Comparison of ENCODE assay signal across 10 mouse cellular contexts in the genomic region with DNA sequence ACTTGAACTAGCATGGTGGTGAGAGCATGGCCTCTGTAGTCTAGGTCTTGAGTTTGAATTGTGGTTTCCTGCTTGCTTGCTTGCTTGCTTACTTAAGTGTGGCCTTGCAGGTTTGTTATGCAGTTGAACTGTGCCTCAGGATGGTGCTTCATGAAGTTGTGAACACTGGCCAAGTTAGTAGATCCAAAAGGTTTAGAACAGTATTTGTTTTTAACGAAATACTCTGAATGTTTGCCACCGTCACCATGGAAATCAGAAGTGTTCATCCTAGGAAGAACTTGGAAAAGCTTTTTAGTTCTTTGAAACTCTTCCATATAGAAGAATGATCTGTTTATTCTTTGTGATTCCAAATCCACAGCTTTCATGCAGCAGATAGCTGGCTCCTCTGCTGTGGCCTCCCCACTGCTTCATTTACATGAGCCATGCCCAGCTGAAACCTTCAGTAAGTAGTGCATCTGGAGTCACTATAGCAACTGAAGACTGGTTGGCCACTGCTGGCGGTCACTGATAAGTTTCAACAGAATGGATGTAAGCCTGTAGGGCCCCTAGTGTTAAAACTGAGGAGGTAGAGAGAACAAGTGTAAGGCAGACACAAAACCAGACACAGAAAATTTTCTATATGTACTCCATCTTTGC. TPM values are rescaled to one million over a fixed set of nuclear protein-coding genes. Genes with fewer than 3 reads are reported as not detected.
DNase-seq lines count a peak whose midpoint lies in the region; ATAC-seq lines count a peak whose summit lies in the region.
"Had no signal": no experiment of that assay in that cellular context is flagged by ENCODE, and none has a peak within 500 bp of the region (broad histone marks: within the 10 kb centered on the region; RNA-seq: fewer than 3 reads in every experiment).

No protein-coding gene starts in this region.

- peak overlapping the region; percentile 36; the same call in 1 of the 2 replicates for H3K9ac ChIP-seq in liver, embryonic 12.5 days
- no peak overlapping the region for H3K9ac ChIP-seq in stomach, embryonic 15.5 days
- H3K9ac ChIP-seq: embryonic facial prominence, embryonic 15.5 days; limb, embryonic 13.5 days had no signal

- peak; percentile 14 for DNase-seq in adrenal gland, postnatal 10 days
- DNase-seq in adrenal gland, postnatal 25 days = no peak
- peak; percentile 8 to 20 for DNase-seq in layer of hippocampus, postnatal 10 days (ENCODE audit: low spot score in 2 of 2)
- no peak for DNase-seq in layer of hippocampus, postnatal 25 days (ENCODE audit: extremely low spot score in 1 of 2, low spot score in 1 of 2)
- DNase-seq in cerebellum, postnatal 10 days = no peak
- DNase-seq in frontal cortex, postnatal 25 days (ENCODE audit: low spot score in 2 of 2) = no peak

- peak overlapping the region; percentile 38 for H3K4me2 ChIP-seq in liver, embryonic 12.5 days
- no peak overlapping the region for H3K4me2 ChIP-seq in stomach, embryonic 15.5 days
- H3K4me2 ChIP-seq: embryonic facial prominence, embryonic 15.5 days; limb, embryonic 13.5 days had no signal

- H3K4me1 ChIP-seq in liver, embryonic 12.5 days = peaks cover 22% of the 10 kb centered on the region
- H3K4me1 ChIP-seq in stomach, embryonic 15.5 days = no peaks in the 10 kb centered on the region
- H3K4me1 ChIP-seq: embryonic facial prominence, embryonic 15.5 days; limb, embryonic 13.5 days had no signal

- H3K9me3 ChIP-seq in liver, embryonic 12.5 days (replicated peaks) = no peaks in the 10 kb centered on the region
- H3K9me3 ChIP-seq in stomach, embryonic 15.5 days = no peaks in the 10 kb centered on the region
- H3K9me3 ChIP-seq: embryonic facial prominence, embryonic 15.5 days had no signal

- WGBS in liver, embryonic 12.5 days (ENCODE audit: insufficient replicate concordance) = 60% methylated on average over 3 of the region's 3 CpGs
- WGBS in stomach, embryonic 15.5 days = 65% methylated on average over 3 of the region's 3 CpGs

- no peaks in the 10 kb centered on the region for H3K27me3 ChIP-seq in liver, embryonic 12.5 days (replicated peaks)
- no peaks in the 10 kb centered on the region for H3K27me3 ChIP-seq in stomach, embryonic 15.5 days (replicated peaks)
- H3K27me3 ChIP-seq: embryonic facial prominence, embryonic 15.5 days; limb, embryonic 13.5 days had no signal

- H3K4me3 ChIP-seq in liver, embryonic 12.5 days = no peak overlapping the region
- no peak overlapping the region for H3K4me3 ChIP-seq in stomach, embryonic 15.5 days (replicated peaks)
- H3K4me3 ChIP-seq: embryonic facial prominence, embryonic 15.5 days; limb, embryonic 13.5 days had no signal

- peaks cover 84% of the 10 kb centered on the region for H3K36me3 ChIP-seq in liver, embryonic 12.5 days
- peaks cover 46% of the 10 kb centered on the region for H3K36me3 ChIP-seq in stomach, embryonic 15.5 days

- H3K27ac ChIP-seq in liver, embryonic 12.5 days = peak overlapping the region; percentile 72
- peak overlapping the region; percentile 37; the same call in 1 of the 2 replicates for H3K27ac ChIP-seq in stomach, embryonic 15.5 days
- H3K27ac ChIP-seq: embryonic facial prominence, embryonic 15.5 days; limb, embryonic 13.5 days had no signal

- peak; percentile 99 for ATAC-seq in liver, embryonic 12.5 days
- peak; percentile 80 for ATAC-seq in stomach, embryonic 15.5 days (ENCODE audit: insufficient read depth, low FRiP score, low read depth)

RNA-seq across cellular contexts. Expression of a gene that starts 28.7 kb away (rescaled TPM):
- total RNA-seq in adrenal gland, postnatal 10 days (2021) = 10 to 100 TPM; 29.5 to 46.7 TPM
- 49.5 and 50.4 TPM in 2 replicates for total RNA-seq in adrenal gland, postnatal 25 days (2021)
- 10 to 100 TPM; 48.9 to 56.3 TPM for total RNA-seq in layer of hippocampus, postnatal 10 days (2021)
- total RNA-seq in layer of hippocampus, postnatal 25 days (2021) = 10 to 100 TPM; 29.8 to 46.5 TPM
- 13.8 and 14.0 TPM in 2 replicates for polyA plus RNA-seq in liver, embryonic 12.5 days (2016; fragmentation: Nextera tagmentation; extraction: Ambion mirVana)
- 24.9 and 30.9 TPM in 2 replicates for polyA plus RNA-seq in stomach, embryonic 15.5 days (2015; fragmentation: Nextera tagmentation; extraction: Ambion mirVana)

Comparison
In these comparisons a context has a peak if more than half of its experiments do, and no peak if none do; other contexts are left out.
1. DNase-seq: peak in adrenal gland, postnatal 10 days (single experiment) and layer of hippocampus, postnatal 10 days (2 of 2); none in adrenal gland, postnatal 25 days (single experiment), layer of hippocampus, postnatal 25 days (0 of 2), cerebellum, postnatal 10 days (0 of 2) and frontal cortex, postnatal 25 days (0 of 2).